Mouse (Mus musculus) common myeloid progenitor, adult 5-6 weeks (primary cell): Measurements from ENCODE around the gene Fez1. TPM values are rescaled to one million over a fixed set of nuclear protein-coding genes. Genes with fewer than 3 reads are reported as not detected.

Source experiments
- ATAC-seq: replicated peaks from 2 replicates; pipeline ENCODE4 v1.8.0; 2016; ENCODE audit warnings: low read depth, mild to moderate bottlenecking, moderate TSS enrichment, inconsistent platforms; ENCODE audit not compliant: poor library complexity, severe bottlenecking
- total RNA-seq: library from RNA; stranded (forward); fragments of 200-1000, 187-1606 nt; gene quantifications from 2 replicates; pipeline ENCODE4 v1.2.3, GENCODE M21; 2017

Gene Fez1
- total RNA-seq: not detected in 2 replicates

DNA sequence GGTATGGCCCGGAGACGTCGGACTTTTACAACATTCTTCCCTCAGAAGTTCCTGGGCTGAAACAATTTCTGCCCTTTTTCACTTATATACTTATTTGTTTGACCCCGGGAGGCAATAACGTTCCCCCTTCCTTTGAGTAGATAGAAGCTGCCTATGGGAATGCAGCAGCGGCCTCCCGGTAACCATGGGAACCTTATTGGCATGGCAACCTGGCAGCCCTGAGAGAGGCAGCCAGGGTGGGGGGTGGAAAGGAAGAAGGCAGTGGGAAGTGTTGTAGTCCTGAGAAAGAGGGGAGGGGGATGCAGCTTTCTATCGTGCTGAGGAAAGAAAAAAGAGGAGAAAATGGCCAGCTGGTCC lies at the start of gene Fez1:
Gene Fez1, plus strand, starts transcription at position 221 of the 357 bp plus-strand sequence.
- ATAC-seq: no peak

DNA sequence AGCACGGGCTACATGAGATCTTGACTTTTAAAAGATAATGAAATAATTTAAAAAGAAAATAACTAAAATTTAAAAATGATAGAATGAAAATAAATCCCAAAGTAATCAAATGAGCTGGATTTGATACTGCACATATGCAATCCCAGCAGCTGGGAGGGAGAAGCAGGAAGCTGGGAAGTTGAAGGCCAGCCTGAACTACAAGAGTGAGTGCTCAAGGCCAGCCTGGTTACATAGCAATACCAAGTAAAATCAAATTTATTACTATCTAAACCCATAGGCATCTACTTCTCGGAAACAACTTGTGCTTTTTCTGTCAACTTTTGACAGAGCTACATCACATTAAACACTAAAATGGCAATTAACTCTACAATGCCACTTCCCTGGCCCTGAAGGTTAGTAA lies 37.7 kb upstream of the Fez1 start:
- ATAC-seq: no peak

DNA sequence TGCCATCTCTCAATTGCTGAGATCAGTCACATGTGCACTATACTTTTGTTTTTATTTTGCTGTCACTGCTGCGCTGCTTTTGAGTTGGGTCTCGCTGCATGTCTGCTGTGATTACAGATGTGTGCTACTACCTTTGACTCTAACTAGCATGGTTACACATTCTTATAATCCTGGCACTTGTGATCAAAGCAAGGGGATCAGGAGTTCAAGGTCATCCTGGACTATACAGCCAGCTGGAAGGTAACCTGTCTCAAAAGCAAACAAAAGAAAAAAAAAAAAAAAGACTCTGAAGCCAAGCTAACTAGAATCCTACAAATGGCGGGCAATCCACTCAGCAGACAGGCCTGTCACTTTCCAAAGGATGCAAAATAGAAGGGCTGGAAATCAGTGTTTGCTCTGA lies 29.5 kb upstream of the Fez1 start:
- ATAC-seq: no peak

DNA sequence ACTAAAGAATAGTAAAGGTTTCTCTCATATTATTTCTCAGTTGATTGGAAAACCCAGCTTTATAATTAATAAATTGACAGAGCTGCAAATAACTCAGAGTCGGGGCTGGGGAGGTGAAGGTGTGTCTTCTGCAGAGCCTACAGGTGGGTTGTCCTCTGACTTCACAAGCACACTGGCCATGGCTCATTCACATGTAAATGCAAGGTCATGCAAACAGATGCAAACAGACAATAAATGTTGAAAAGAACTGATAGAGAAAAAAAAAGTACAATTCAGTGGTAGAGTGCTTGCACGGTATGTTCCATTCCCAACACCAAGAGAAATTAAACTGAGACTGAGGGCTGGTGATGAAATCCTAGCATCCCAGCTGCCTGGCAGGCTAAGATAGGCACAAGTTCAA lies 27.2 kb upstream of the Fez1 start:
- no peak for ATAC-seq

DNA sequence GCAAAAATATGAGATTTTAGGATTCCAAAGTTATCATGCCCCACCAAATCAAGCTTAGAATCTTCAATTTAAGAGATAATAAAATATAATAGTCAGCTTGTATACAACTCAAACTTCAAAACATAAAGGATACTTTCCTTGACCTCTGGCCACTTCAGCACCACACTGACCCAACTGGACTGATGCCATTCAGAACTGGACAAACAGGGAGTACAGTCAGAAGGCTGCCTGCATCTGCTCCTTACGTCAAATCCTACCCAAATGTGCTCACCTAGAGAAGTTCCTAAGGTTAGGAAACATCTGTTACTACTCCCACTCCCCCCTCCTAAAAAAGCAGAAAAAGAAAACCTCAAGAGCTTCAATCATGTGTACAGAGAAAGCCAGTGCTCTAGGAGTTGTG lies 26.1 kb upstream of the Fez1 start:
- no peak for ATAC-seq

DNA sequence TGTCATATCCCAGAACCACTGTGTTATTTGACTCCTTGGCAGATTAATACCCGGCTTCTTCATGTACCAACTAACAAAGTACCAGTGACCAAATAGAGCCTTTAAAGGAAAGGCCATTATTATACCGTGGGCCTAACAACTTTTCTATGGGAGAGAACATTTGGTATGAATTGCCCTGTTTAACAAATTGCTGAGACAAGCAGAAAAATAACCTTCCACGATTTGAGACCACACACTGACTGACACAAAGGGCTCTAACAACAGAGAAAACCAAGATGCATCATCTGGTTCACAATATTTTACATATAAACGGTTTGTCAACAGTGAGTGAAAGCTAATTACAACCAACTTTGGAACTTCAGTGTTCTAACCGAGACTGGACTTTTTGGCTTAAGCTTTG lies 25.4 kb upstream of the Fez1 start:
- no peak for ATAC-seq

DNA sequence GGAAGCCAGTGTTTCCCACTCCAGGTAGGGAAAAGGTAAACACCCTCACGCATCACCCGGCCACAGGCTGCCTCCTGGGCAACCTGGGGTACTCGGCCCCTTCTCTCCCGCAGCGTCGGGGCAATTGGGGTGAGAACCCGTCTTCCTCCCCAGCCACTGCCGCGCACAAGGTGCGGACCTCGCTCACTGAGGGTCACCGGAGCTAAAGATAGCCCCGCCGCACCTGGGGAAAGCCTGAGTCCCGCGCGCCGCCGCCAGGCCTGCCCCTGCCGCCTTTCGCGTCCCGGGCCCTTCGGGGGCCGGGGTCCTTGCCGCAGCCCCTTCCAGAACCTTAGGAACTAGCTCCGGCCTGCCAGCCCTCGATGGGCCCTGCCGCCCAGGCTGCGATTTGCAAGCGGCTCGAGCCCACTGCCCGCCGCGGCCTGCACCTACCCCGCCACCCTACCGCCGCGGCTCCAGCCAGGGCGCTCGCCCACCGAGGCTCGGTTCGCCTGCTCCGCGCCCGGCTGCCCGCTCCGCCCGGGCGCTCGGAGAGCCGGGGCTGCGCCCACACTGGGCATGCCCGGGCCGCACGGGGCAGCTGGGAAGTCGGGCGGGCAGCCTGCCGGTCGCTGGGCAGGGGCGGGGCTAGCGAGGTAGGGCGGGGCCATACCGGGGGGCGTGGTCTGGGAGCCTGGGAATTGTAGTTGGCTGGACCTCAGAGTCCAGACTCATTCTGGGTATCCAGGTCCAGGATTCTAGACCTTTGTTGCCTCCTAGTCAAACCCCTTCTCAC lies 24.7 kb upstream of the Fez1 start, which contains the start of gene Ei24:
Gene Ei24, minus strand, starts transcription at position 613 of the 775 bp plus-strand sequence.
- ATAC-seq: peak; percentile 96

DNA sequence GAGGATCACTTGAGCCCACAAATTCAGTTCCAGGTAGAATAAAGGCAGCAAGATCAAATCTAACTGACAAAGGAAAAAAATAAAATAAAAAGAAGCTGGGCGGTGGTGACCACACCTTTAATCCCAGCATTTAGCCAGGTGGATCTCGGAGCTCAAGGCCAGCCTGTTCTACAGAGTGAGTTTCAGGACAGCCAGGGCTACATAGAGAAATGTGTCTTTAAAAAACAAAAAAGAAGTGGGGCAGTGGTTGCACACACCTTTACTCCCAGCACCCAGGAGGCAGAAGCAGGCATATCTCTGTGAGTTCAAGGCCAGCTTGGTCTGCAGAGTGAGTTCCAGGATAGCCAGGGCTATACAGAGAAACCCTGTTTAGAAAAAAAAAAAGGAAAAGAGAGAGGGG lies 19.7 kb upstream of the Fez1 start:
- ATAC-seq: no peak

DNA sequence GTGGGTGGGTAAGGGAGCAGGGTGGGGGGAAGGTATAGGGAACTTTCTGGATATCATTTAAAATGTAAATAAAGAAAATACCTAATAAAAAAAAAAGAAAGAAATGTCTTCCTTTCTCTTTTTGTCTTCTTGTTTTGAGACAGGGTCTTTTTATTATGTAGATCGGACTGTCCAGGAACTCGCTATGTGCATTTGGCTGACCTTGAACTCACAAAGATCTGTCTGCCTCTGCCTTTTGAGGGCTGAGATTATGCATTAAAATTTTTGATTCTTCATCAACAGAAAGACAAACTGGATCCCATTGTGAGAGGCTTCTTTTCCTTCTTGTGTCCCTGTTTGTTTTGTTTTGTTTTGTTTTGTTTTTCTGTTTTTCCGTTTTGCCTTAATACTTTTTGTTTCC lies 18.7 kb upstream of the Fez1 start:
- no peak for ATAC-seq

DNA sequence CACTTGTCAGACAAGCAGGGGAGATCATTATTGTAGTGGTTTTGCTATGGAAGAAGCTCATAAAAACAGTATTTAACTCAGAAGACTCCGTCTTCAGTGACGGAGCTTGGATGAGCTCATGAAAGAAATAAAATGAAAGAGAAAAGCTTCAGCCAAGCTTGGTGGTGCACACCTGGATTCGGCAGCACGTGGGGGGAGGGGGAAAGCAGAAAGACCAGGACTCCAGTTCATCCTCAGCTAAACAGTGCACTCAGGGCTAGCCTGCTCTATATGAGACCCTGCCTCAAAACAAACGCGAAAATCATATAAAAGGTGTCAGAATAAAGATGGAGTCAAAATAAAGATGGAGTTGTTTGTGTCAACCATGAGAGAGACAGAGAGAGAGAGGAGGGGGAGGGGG lies 18.3 kb upstream of the Fez1 start:
- no peak for ATAC-seq

DNA sequence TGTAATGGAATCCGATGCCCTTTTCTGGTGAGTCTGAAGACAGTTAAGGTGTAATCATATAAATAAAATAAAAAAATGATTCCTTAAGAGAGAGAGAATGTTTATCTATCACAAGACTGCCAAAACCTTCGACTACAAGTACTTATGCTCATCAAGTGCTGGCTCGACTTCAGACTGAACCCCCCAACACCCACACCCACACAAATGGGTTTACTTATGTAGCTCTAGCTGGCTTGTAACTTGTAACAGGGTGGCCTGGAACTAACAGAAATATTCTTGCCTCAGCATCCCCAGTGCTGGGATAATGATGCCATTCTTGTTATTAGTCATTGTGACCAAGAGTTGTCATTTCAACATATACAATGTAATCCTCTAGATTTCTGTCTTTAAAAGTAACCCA lies 17.7 kb upstream of the Fez1 start:
- no peak for ATAC-seq

DNA sequence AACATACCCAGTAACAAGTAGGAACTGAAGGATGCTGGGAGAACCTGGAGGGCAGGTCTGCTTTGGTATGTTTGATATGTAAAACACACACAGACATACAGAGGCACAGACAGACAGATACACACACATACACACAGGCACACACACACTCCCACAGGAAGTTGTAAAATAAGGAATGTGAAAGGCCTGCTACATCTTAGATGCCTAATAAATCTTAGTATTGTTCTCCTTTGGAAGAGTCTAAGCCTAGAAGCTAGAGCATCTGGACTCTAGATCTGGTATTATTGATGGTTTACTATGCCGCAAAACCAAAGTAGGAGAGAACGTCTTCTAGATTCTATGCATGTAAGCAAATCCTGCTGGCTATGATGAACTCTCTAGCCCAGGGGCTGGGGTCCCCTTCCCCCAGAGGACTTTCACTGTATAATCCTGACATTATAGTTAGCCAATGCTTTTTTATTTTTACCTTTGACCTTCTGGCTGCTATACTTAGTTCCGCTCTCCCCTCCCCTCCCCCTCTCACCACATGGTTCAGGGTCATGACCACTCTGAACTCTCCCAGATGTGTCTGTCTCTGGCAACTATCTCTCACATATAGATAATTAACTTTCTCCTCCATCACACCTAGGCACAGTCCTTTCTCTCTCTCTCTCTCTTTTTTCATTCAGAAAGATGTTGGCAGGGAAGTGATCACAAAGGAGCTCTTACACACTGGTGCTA lies 16.2 kb upstream of the Fez1 start:
- no peak for ATAC-seq

DNA sequence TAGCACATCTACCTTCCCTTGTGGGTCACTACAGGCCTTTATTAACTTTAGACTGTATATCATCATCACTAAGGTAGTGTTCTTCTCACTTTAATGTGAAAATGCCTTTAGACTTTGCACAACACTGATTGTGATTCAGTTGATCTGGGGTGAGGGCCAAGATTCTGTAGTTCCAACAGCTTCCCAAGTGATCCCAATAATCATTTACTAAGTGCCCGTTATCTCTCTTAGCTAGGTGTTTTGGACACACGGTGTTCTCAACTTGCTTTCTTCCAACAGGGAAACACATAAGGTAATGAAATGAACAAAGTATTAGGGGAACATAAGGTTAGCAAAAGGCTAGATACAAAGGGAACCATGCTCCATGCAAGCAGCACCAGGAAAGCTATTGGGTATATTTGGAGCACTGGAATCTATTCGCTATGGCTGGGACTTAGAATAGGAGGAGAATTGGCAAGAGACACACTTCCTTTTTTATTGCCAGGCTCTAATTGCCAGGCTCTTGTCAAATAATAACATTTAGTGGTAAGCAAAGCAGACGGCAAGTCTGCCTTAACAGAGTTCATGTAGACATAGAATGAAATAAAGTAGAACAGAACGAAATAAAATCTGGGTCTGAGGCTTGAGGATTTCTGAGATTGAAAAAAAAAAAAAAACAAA lies 13.4 kb upstream of the Fez1 start:
- no peak for ATAC-seq

DNA sequence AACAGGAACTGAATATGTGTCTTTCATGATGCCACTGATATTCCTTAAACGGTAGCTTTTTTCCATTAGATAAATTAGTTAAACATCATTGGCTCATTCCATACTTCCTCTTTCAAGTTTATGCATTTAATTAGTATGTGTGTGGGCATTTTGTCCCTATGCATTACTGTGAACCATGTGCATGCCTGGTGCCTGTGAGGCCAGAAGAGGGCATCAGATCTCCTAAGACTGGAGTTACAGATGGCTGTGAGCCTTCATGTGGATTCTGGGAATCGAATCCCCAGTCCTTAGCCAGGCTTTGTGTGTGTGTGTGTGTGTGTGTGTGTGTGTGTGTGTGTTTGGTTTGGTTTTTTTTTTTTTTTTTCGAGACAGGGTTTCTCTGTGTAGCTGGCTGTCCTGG lies 7.2 kb upstream of the Fez1 start:
- ATAC-seq: no peak

DNA sequence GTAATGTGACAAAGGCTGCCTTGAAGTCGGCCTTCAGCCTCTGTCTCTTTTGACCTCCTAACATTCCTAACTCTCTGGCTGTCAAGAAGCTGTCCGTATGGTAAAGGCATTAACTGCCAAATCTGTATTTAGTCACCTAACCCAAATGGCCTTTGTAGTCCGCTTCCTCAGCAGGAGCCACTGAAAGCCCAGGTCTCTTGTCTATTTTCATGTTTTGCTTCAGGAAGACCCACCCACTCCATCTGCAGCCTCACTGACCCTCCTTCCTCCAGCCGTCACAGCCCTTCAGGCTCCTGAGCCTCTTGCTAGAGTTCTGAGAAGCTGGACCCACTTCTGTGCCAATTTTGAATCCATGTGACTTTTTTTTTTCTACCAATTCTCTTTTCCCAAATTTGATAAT lies 2.8 kb upstream of the Fez1 start:
- ATAC-seq: no peak

DNA sequence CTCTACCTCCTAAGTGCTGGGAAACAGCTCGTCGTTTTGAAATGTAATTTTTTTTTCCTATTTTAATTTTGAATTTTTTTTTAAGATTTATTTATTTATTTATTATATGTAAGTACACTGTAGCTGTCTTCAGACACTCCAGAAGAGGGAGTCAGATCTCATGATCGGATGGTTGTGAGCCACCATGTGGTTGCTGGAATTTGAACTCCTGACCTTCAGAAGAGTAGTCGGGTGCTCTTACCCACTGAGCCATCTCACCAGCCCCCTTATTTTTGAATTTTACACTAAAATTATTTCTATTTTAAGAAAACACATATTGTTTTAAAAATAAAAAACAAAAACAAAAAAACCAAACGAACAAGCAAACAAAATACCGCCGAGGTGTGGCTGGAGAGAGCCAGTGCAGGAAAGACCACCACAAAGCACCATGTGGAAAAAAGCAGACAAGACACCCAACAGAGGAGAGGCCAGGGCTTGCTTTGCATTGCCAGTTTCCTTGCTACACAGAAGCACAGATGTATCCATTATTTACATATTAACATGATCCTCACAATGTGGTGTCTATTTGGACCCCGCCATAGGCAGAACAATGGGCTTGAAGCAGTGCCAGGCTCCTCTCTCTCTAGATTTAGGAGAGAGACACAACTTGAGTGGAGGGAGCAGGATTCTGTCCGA lies 558 bp upstream of the Fez1 start:
- no peak for ATAC-seq

DNA sequence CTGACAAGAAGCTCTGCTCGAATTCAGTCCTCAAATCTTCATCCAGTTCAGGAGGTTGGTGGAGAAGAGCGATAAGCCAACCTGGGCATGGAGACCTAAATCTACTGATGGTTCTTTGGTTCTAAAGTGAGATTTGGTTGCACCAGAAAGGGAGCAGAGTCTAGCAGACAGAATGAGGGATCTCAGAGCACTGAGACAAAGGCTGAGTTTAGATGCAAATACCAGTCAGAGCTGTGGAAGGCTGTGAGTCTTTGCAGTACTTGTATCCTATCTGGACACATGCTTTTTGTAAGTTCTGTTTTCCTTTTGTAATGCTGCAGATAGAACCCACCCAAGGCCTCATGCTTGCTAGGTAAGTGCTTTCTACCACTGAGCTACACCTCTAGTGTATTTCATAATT lies 360 bp downstream of the Fez1 start:
- ATAC-seq: no peak

DNA sequence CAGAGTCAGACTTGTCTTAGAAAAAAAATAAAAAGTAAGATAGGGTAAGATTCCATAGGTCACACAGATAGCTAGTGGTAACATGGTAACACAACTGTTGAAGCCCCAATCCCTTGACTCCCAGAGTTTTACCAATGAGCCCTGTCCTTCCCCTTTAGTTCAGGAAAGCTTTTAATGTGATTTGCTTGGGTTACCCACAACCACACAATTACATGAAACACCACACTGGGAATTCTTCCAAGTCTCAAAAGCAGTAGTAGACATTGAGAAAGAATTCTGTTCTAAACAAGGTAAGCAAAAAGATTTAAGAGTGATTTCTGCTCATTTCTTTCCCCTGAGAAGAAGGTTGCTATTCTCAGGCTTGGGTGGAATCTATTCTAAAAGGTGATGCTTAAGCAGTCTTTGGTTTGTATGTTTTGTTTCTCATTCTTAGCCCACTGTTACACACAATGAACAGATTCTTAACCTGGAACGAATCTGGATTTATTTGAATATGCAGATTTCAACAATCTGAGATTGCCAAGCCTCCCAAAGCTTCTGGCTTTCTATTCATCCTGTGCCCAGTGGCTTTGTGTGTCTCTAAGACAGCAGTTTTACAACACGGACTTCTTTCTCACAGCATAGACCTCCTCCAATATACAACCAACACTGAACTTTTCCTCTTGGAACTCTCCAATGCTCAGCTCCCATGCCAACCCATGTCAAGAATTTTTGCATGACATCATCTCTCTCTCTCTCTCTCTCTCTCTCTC lies 5.1 kb downstream of the Fez1 start:
- ATAC-seq: no peak

DNA sequence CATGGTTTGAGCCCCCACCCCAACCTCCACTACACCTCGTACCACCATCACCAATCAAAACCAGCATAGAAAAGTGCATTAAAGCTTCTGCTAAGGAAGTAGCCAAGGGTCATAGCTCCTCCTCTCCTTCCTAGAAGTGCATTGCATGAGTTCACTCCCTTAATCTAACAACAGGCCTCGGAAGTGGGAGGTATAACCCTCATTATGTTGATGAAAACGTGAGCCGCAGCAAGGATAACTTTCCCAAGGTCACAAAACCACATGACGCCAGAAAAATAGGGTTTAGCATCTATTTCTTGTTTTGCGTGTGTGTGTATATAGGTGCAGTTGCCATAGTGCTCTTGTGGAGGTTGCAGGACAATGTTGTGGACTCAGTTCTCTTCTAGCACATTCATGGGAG lies 9.7 kb downstream of the Fez1 start:
- no peak for ATAC-seq

DNA sequence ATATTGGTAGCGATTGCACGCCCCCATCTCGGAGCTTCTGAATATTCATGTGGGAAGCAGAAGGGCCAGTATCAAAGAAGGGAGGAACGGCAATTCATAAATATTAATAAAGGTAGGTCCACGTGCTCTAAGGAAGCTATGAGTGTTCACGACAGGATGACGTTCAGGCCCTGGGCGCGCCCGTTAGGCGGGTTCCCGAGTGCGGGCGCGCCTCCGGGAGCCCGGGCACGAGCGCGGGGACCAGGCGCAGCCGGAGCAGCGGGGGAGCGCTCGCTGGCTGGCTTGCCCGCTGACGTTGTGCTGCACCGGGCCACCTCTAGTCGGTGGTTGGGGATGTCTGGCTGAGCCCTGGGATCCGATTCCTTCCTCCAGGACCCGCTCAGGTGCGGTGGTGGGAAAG lies 10.9 kb downstream of the Fez1 start:
- ATAC-seq: peak; percentile 73
